Mouse (Mus musculus) thymus, postnatal 14 days (tissue): Measurements from ENCODE around the gene Prokr2.
"Not testable (repeated sequence)": the region's sequence is repeated elsewhere in the genome, so short reads cannot be mapped to it uniquely, and the experiment has no call there.

Experiments used
- DNase-seq: peaks from one replicate; pipeline ENCODE4 v3.0.0; 2021

The Prokr2 gene

DNA sequence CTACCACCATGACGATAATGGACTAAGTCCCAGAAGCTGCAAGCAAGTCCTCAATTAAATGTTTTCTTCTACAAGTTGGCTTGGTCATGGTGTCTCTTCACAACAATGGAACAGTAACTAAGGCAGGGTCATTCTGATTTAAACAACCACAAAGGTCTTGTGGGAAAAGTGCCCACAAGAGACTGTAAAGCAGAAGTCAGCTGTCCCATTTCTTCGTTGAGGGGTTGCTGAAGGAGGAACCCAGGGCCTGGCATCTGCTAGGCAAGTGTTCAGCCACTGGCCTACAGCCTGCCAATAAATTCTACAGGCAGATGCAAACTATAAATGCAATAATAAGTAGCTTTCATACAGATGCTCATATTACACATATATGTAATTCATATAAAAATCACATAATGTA lies 48.0 kb downstream of the Prokr2 start:
- DNase-seq = no peak

DNA sequence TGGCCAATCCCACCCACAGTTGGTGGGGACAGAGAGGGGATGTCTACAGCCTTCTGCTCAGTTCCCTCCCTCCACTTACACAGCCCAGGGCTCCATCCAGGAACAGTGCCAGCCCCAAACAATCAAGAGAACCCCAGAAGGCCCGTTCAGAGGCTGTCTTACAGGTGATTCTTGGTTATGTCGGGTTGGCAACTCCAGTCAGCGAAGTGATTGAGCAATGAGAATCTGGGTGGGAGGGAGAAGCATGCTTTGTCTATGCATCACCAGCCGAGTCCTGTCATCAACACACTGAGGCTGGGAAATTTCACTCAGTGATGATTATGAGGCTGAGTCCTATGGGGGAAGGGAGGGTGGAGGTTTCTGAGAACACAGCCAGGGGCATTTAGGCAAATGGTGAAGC lies 61.7 kb downstream of the Prokr2 start:
- DNase-seq = no peak

GRCm38 (mm10) chr2:132320516-132320915 lies 64.7 kb downstream of the Prokr2 start:
- DNase-seq = no peak

- no peak for DNase-seq
These were observed 68.1 kb downstream of the Prokr2 start for GRCm38 (mm10) chr2:132317178-132317577.

DNA sequence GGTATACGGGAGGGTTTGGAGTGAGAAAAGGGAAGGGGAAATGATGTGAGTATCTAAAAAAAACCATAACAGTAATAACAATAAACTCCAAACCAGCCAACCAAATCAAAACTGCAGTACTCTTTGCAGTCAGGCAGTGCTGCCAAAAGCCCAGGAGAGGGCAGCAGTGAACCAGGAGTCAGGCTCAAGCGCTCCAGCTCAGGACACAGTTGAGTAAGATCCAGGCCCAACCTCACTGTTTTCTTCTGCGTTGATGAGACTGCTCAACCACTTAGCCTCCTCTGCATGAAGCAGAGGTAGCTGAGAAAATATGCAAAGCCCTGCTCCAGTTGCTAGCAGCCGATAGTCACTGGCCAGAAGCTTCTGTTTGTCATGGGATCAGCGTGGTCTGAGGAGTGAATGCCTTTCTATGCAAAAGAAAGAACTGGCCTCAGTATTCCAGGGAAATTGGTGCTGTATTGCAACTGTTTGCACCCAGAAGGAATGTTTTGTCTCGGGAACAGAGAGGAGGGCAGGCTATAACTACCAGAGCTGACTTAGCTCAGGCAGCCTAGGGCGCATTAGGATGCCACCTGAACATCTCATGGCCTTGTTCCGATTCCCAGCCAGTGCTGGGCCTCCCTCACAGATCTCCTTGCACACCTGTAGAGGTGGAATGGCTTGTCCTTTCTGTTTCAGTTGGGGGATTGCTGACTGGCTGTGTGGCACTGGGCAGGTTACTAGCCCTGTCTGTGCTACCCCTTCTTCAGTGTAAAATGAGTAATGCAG lies 69.0 kb downstream of the Prokr2 start:
- DNase-seq = peak; percentile 67

- not testable (repeated sequence) for DNase-seq
These were observed 71.2 kb downstream of the Prokr2 start for GRCm38 (mm10) chr2:132314057-132314456.

- no peak for DNase-seq
These were observed 71.7 kb downstream of the Prokr2 start for GRCm38 (mm10) chr2:132313568-132313967.

- DNase-seq = no peak
These were observed 72.6 kb downstream of the Prokr2 start for GRCm38 (mm10) chr2:132312616-132313015.

GRCm38 (mm10) chr2:132309398-132309930 lies 75.8 kb downstream of the Prokr2 start:
- no peak for DNase-seq

DNA sequence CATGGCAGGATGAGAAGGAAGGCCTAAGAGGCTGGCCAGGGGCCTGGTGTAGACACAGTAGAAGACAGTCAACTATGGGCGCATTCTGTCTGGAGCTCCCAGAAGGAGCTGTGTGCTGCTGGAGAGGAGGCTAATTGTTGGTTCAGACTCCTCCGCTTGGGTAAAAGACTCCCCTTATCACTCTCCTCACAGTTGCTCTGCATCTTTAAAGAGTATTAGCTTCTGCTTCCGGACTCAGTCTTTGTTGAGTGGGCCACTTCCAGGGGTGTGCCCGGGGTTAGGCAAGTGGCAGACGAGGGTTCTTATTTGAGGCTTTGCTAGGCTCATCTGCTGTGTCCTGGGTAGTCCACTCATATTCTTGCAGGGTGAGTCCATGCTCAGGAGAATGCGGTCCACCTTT lies 76.4 kb downstream of the Prokr2 start:
- DNase-seq = no peak

GRCm38 (mm10) chr2:132307213-132307843 lies 77.9 kb downstream of the Prokr2 start:
- no peak for DNase-seq

GRCm38 (mm10) chr2:132305988-132306387 lies 79.3 kb downstream of the Prokr2 start:
- peak; percentile 47 for DNase-seq

DNA sequence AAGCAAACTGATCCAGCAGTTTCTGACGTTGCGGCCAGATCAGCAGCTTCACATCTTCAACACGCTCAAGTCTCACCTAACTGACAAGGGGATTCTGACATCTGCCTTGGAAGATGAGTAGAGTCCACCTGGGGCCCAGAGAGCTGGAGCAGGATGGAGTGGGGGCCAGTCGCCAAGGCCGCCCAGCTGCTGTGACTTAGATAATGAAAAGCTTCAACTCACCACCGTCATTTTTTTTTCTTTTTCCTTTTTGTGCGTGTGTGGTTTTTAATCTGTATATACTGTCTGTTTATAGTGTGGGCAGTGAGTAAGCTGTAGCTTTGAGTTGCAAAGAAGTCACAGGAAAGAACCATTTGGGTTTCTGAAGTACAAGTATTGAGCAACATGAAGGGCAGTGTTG lies 80.1 kb downstream of the Prokr2 start:
- no peak for DNase-seq

- no peak for DNase-seq
These were observed 83.8 kb downstream of the Prokr2 start for GRCm38 (mm10) chr2:132301436-132301835.

DNA sequence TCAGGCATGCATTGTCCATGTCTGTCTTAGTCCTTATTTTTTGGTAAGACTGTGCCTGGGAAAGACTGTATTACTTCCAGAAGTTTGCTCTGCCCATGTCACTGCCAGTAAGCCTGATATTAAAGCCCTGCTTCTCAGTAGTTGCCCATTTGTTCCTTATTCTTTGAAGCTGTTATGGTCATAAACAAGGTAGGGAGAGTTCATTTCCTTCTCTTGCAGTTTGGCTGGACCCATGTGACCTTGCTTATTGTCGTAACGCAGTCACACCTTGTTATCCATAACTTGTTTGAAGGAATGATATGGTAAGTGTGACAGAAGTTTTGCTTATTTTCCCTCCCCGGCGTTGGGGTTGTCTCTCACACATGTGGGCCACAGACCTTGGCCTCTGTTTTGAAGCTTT lies 87.0 kb downstream of the Prokr2 start:
- no peak for DNase-seq

DNA sequence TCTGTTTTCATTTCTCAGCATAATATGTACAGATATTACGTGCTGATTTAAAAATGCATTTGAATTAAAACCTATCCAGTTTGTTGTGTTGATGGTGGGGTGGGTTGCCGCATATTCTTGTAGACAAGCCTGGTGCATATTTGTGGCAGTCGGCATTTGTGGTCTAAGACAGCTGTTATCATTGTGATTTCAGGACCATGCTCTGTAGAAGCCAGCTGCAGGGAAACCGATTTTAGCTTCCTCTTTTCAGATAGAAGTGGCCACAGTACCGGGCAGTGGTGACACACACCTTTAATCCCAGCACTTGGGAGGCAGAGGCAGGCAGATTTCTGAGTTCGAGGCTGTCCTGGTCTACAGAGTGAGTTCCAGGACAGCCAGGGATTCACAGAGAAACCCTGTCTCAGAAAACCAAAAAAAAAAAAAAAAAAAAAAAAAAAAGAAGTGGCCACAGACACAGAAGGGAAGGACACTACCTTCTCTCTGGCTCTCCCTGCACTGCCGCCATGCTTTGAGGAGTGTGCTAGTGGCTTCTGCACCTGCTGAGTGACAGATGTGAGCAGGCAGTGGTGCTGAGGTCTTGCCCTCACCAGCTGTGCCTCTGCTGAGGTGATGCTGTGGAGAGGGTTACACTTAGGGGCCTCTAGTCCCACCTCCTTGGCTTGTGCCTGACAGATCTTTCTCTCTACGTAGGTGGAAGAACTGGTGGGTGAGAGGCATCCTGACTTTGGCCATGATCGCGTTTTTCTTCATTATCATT lies 91.4 kb downstream of the Prokr2 start:
- DNase-seq = peak; percentile 64

DNA sequence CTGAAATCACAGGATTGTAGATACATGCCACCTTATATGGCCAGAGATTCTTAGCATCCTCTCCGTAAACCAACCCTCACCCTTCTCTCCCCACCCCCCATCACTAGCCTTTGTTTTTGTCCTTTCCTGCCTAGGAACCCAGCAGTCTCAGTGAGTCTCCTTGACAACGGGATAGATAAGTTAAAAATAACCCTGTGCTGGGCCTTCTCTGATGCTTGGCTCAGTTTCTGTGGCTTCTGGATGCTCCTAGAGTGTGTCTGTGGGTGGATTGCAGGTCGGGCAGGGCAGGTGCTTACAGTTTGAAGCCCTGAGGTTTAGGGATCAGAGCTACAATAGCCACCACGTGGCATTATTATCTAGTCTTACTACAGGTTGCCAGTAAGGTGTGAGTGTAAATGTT lies 93.2 kb downstream of the Prokr2 start:
- DNase-seq = no peak

- no peak for DNase-seq
These were observed 94.0 kb downstream of the Prokr2 start for GRCm38 (mm10) chr2:132291265-132291664.

DNA sequence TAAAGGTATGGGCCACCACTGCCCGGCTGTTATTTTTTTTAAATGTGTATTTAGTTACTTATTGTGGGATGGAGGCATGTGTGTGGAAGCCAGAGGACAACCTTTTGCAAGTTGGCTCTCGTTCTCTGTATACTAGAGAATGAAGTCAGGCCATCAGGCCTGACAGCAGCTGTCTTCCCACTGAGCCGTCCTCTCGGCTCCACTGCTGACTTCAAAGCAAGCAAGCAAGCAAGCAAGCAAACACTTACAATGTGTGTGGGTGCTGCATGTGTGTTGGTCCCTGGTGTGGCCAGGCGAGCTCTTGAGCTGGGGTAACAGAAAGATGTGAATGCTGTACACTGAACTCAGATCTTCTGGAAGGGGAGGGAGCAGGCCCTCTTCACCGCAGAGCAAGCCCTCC lies 94.4 kb downstream of the Prokr2 start:
- DNase-seq = no peak

DNA sequence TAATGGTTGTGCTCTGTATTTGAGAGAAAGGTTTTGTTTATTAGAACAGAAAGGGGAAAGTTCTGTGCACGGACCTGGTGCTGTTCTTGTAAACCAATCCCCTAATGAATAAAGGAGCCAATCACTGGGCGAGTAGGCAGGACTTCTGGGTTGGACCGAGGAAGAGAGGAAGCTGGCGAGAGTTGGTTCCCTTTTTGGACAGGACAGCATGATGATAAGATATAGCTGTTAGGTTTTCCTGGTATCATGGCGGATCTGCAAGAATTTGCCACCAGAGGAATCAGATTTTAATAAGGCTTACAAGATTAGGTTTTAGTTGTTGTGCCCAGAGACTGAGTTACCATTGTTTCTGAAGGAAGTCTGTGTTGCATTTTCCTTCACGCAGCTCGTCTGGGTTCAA lies 96.0 kb downstream of the Prokr2 start:
- DNase-seq = not testable (repeated sequence)
